Mouse (Mus musculus): ENCODE results near the gene Orai1.
"Not testable (repeated sequence)": the region's sequence is repeated elsewhere in the genome, so short reads cannot be mapped to it uniquely, and the experiment has no call there.

The Orai1 gene

DNA sequence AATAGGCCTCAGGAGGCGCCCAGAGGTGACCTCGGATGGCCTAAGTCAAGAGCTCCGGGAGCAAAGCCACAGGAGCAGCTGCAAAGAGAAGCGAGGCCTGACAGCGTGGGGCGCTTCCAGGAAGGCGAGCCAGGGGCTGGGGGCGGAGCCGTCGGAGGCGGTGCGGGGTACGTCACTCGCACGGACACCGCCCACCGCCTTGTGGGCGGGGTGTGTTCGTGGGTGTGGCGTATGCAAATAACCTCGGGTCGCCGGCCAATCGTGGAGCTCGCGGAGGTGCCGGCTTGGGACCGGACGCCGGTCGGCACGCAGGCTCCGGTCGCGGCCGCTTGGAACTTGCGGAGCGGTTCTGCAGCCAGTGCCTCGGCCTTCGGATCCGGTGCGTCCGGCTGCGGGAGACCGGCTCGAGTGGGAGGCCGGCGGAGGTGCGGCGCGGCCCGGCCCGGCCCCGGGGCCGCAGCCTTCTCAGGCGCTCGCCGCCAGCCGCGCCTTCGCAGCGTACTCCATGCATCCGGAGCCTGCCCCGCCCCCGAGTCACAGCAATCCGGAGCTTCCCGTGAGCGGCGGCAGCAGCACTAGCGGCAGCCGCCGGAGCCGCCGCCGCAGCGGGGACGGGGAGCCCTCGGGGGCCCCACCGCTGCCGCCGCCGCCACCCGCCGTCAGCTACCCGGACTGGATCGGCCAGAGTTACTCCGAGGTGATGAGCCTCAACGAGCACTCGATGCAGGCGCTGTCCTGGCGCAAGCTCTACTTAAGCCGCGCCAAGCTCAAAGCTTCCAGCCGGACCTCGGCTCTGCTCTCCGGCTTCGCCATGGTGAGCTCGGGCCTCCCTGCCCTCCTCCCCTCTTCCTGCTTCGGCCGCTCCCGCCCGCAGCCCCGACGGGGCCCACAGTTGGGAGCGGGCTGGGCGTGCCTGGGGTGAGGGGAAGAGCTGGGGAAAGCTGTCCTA is at the start of gene Orai1:
Orai1 (plus strand) TSS at position 322 of the 949 bp plus-strand sequence.
- peak; percentile 97 for DNase-seq (ENCODE audit: low read depth, low spot score)

DNA sequence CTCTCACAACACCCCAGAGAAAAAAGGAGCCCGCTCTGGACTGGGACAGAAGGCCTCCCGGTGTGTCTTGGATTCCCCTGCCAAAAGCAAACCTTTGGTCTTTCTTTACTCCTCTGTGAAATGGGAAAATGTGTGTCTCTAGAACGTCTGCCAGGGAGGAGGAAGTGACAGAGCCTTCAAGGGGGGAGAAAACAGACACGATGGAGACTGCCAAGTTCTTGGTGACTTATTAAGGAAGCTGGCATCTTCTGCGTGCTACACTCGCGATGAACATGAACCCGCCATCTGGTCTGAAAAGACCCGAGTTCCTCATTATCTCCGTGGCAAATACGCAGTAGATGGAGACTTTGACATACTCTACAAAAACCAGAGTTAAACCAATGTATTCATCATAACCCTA is 49.4 kb upstream of the Orai1 start:
- DNase-seq (ENCODE audit: low read depth, low spot score), result no peak

DNA sequence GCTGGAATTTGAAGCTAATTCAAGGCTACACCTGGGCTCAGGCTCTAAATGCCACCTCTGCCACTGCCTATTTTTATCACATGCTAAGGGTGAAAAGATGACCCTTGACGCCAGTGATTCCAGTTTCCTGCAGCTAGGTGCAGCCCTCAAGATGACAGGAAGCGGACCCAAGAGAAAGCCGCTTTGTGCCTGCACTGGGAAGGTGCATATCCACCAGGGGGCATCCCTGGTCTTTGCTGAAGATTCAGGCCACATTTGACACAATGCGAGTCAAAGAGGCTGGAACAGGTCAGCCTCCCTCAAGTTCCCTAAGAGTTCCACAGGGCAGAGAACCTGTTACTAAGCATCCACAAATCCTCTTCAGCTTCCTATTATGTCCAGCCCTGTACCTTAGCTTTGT is 46.6 kb upstream of the Orai1 start:
- DNase-seq (ENCODE audit: low read depth, low spot score), result peak; percentile 67

GRCm38 (mm10) chr5:122970056-122970455 is 44.8 kb upstream of the Orai1 start:
- DNase-seq (ENCODE audit: low read depth, low spot score), result no peak

- no peak for DNase-seq (ENCODE audit: low read depth, low spot score)
Measured at GRCm38 (mm10) chr5:122971438-122971837, 43.4 kb upstream of the Orai1 start.

DNA sequence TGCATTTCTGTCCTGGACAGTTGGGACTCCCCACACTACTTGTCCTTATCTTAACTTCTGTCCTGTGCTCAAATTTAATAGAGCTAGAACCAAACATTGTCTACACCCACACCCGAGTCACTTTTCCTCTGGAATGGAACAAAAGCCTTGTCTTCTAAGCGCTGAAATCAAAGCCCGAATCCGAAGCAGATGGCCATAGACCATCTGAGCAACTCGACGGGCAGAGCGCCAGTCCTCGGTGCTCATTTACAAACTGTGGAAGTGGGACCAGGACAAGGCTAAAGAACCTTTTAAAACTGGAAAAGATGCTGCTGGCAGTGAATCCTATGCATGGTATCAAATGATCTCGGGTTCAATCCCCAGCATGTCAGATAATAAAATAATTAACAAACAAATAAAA is 42.8 kb upstream of the Orai1 start:
- no peak for DNase-seq (ENCODE audit: low read depth, low spot score)

DNA sequence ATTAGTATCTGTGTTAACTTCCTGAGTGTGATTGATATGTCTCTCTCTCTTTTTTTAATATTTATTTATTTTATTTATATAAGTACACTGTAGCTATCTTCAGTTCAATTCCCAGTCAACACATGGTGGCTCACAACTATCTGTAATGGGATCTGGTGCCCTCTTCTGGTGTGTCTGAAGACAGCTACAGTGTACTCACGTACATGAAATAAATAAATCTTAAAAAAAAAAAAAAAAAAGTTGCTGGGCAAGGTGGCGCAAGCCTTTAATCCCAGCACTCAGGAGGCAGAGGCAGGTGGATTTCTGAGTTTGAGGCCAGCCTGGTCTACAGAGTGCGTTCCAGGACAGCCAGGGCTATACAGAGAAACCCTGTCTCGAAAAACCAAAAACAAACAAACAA is 40.2 kb upstream of the Orai1 start:
- not testable (repeated sequence) for DNase-seq (ENCODE audit: low read depth, low spot score)

GRCm38 (mm10) chr5:122978970-122979369 is 35.9 kb upstream of the Orai1 start:
- DNase-seq (ENCODE audit: low read depth, low spot score), result no peak

- DNase-seq (ENCODE audit: low read depth, low spot score), result no peak
Measured at GRCm38 (mm10) chr5:122984483-122984882, 30.4 kb upstream of the Orai1 start.

- DNase-seq (ENCODE audit: low read depth, low spot score), result no peak
Measured at GRCm38 (mm10) chr5:122985276-122985675, 29.6 kb upstream of the Orai1 start.

DNA sequence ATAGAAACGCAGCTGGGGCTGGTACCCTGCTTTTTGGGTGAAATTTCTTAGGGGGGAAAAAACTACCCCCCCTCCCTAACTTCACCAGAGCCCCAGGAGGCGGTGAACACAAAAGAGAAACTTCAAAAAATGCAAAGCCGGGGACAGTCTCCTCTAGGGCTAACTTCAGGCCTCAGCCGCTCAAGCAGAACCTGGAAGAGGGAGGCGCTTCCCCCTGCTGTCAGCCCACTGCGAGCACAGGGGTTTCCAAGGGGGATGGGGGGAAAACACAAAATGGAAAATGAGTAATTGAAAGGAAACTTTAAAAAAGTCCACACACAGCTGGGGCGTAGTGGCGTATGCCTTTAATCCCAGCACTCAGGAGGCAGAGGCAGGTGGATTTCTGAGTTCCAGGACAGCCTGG is 28.8 kb upstream of the Orai1 start:
- no peak for DNase-seq (ENCODE audit: low read depth, low spot score)

- DNase-seq (ENCODE audit: low read depth, low spot score), result peak; percentile 45
Measured at GRCm38 (mm10) chr5:122987211-122988020, 27.5 kb upstream of the Orai1 start.

DNA sequence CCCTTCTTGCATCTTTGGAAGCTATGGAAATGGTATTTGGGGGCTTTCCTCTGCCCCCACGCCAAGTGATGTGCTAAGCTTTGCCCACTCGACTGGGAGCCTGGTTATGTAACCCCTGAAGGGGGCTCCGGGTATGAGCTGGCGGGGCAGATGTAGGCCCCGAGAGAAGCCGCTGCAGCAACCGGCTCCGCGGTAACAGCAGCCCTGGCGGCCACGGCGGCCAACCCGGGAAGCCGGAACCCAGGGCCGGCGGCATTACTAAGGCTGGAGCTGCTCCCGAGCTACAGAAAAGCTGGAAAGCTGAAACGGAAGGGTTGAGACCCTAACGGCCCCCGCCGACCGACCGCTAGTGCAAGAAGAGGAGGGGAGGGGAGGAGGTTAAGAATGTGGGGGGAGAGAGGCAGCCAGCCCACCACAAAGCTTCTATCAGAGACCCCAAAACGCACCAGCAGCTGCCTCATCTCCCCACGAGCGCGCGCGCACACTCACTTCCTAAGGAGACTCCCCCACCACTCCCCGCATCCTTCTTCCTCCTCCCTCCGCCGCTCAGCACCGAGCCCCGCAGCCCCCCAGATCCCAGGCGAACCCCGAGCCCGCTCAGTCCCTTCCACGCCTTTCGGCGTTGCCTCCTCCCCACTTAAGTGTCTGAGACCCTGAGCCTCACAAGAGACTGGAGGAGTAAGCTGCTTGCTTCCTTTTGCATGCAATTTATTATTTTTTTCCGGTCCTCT is 26.7 kb upstream of the Orai1 start:
- DNase-seq (ENCODE audit: low read depth, low spot score), result no peak

GRCm38 (mm10) chr5:122989001-122989525 is 25.8 kb upstream of the Orai1 start:
- DNase-seq (ENCODE audit: low read depth, low spot score), result peak; percentile 64

DNA sequence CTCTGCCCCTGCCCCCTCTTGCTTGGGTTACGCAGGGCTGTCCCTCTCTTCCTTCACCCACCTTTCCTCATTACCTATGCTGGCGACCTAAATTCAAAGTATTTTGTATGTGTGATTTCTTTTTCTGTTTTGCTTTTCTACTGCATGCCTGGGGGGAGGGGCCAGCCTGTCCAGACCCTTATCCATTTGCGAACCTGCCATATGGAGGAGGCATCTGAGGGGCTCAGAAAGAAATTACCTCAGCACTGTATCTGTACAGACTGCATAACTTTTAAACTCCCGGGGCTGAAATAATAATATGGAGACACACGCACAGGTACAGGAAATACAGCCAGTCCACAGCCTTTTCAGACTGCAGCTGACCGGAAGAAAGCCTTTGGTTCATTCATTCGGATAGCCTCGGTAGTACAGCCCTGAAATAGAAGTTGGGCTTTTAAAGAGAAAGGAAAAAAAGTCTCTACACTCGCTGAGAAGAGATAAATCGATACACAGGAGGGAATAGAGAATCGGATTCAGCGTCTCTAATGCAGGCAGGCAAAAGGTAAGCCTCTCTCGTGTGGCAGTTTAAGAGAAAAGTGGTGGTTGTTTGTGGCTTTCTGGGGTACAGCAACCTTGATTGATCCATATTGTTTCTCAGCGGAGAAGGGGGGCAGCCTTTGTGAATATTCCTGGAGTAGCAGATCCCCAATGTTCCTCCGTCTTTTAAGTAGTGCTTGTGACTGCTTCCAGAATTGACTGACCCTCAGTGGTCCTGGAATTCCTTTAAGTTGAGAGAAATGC is 25.1 kb upstream of the Orai1 start, which contains the start of gene Kdm2b:
Kdm2b (minus strand) TSS at position 273 of the 780 bp plus-strand sequence.
- no peak for DNase-seq (ENCODE audit: low read depth, low spot score)

GRCm38 (mm10) chr5:122990411-122991160 is 24.3 kb upstream of the Orai1 start:
- no peak for DNase-seq (ENCODE audit: low read depth, low spot score)

DNA sequence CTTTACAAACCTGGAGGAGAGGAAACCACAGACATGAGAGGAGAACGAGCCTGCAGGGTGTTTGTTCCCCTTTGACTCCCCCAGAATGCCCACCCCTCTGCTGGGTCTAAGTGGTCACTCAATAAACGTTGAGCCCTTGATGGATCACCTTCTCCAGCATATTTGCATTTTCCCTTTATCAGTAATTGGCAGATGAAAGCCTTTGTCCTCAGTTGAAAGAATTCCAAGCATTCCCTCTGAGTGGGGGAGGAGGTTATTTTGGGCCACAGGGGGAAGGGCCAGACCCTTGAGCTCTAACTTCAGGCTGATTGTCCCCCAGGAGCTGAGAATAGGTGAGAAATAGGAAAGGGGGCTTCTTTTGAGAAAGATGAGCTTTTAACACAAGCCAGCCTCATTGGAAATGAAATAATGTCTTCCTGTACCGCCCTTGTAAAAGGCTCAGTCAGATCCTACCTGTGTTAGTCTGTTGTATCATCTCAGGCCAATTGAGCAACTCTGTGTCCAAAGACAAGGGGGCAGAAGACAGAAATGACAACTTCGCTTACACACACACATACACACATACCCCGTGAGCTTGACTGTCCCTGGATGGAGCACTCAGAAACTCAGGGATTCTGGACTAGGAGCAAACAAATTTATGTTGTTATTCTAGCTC is 23.4 kb upstream of the Orai1 start:
- DNase-seq (ENCODE audit: low read depth, low spot score), result no peak

DNA sequence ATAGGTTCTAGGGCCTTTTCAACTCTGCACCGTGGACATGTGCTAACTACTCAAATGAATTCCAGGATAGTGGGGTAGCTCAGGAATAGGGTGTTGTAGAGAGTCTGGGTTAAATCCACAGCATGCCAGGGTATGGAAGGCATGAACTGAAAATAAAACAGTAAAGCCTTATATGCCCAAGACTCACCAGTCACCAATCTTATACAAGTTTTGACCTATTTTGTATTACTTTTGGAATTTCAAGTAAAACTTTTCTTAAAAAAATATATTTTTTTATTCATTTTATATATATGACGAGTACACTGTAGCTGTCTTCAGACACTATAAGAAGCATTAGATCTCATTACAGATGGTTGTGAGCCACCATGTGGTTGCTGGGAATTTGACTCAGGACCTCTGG is 21.1 kb upstream of the Orai1 start:
- DNase-seq (ENCODE audit: low read depth, low spot score), result no peak

- DNase-seq (ENCODE audit: low read depth, low spot score), result peak; percentile 99
Measured at GRCm38 (mm10) chr5:122994303-122994846, 20.5 kb upstream of the Orai1 start.

All from forelimb bud, embryonic 11.5 days (tissue).